Mouse (Mus musculus) leukemia stem cell, adult 10-12 weeks (primary cell): ENCODE results near the gene Bcor. TPM values are rescaled to one million over a fixed set of nuclear protein-coding genes. Genes with fewer than 3 reads are reported as not detected.

Experiments used
- polyA plus RNA-seq: library from polyadenylated mRNA; stranded (reverse); fragments of >175 nt; gene quantifications from 2 replicates; pipeline ENCODE4 v1.2.3, GENCODE M21; 2012; ENCODE audit warnings: low replicate concordance

The Bcor gene
- 32.8 and 35.8 TPM in 2 replicates for polyA plus RNA-seq

DNA sequence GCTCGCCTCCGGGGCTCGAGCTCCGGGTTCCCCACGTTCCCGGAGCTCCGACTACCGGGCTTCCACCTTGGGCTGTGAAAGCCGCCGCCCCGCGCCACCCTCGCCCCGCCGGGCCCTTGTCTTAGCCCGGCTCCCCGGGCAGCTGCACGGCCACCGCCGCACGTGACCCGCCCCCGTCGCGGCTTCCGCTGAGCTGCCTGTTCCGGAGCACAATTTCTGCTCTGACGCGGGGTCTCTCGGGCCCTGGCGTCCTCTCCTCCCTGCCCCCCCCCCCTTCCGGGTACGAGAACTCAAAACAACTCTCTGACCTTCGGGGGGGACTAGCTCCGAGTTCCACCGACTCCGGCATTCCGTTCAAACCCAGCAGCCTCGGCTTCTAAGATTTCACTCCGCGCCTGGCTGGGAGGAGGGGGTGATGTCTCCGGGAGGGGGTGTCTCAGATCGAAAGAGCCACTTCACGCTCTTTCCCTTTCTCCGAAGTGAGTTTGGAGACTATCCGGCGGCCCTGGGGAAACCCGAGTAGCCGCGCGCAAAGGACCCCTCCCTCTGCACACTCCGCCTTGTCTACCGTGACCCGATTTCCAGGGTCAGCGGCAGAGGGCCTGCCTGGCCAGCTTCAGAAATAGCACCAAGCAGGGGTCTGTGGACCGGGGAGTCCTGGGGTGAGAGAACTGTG is at the start of gene Bcor:
Gene Bcor, minus strand, starts transcription at position 375 of the 676 bp plus-strand sequence.

